8 mouse cellular contexts compared by ENCODE assay signal in genomic region chr2:151743845-151744244, GRCm38 (mm10). TPM values are rescaled to one million over a fixed set of nuclear protein-coding genes. Genes with fewer than 3 reads are reported as not detected.
DNase-seq lines count a peak whose midpoint lies in the region; ATAC-seq and TF ChIP-seq lines count a peak whose summit lies in the region.

Gene Psmf1 (minus strand): TSS chr2:151744186.

- H3K4me2 ChIP-seq in neural tube, embryonic 14.5 days (ENCODE audit: low read depth, low read length) = no peak within 1 kb of the TSS

- no peak within 1 kb of the TSS for H3K4me3 ChIP-seq in thymus, adult 2 months (ENCODE audit: control insufficient read depth, insufficient read depth, low read length)
- H3K4me3 ChIP-seq in limb, embryonic 10.5 days = no peak within 1 kb of the TSS
- no peak within 1 kb of the TSS for H3K4me3 ChIP-seq in neural tube, embryonic 14.5 days (ENCODE audit: low read depth, low read length)

- no peak for TF ChIP-seq POLR2A in thymus, adult 2 months (IDR thresholded peaks at IDR 0.05; ENCODE audit: control insufficient read depth, extremely low read depth, insufficient read depth, low read length, poor library complexity)

- intact Hi-C loops in heart, postnatal 10 days (cut with DNase I) = loop anchor here (5.0 to 10.0 kb wide), 2 partner anchors 167 to 251 kb away; partner anchors contain the start of gene Slc52a3

- H3K4me1 ChIP-seq in thymus, adult 2 months (replicated peaks; ENCODE audit: control insufficient read depth, insufficient read depth, low read length) = no peaks in the 10 kb centered on the region; the same call in none of the 2 replicates
- peaks cover 31% of the 10 kb centered on the region for H3K4me1 ChIP-seq in limb, embryonic 10.5 days
- peaks cover 15% of the 10 kb centered on the region for H3K4me1 ChIP-seq in neural tube, embryonic 14.5 days (ENCODE audit: control insufficient read depth, insufficient read depth, low read length)

- no peak within 1 kb of the TSS for H3K27ac ChIP-seq in thymus, adult 2 months (ENCODE audit: control insufficient read depth, insufficient read depth, low read length)
- no peak within 1 kb of the TSS for H3K27ac ChIP-seq in limb, embryonic 10.5 days
- H3K27ac ChIP-seq in neural tube, embryonic 14.5 days (ENCODE audit: low read depth, low read length) = no peak within 1 kb of the TSS

- H3K9me3 ChIP-seq in limb, embryonic 10.5 days (replicated peaks) = no peaks in the 10 kb centered on the region
- H3K9me3 ChIP-seq in neural tube, embryonic 14.5 days (ENCODE audit: control insufficient read depth, low read length) = no peaks in the 10 kb centered on the region

- no peak within 1 kb of the TSS for H3K9ac ChIP-seq in neural tube, embryonic 14.5 days (replicated peaks; ENCODE audit: low read depth, low read length)

- H3K36me3 ChIP-seq in thymus, adult 2 months (ENCODE audit: control insufficient read depth, insufficient read depth, low read length) = no peaks in the 10 kb centered on the region
- peaks cover 2% of the 10 kb centered on the region; the same call in 1 of the 2 replicates for H3K36me3 ChIP-seq in limb, embryonic 10.5 days
- no peaks in the 10 kb centered on the region for H3K36me3 ChIP-seq in neural tube, embryonic 14.5 days (ENCODE audit: control insufficient read depth, insufficient read depth, low read length)

- H3K27me3 ChIP-seq in thymus, adult 2 months (ENCODE audit: control insufficient read depth, insufficient read depth, low read length) = no peaks in the 10 kb centered on the region
- peaks cover 6% of the 10 kb centered on the region for H3K27me3 ChIP-seq in limb, embryonic 10.5 days (ENCODE audit: low read depth, poor library complexity, severe bottlenecking)
- no peaks in the 10 kb centered on the region for H3K27me3 ChIP-seq in neural tube, embryonic 14.5 days (ENCODE audit: control insufficient read depth, insufficient read depth, low read length)

- TF ChIP-seq CTCF in thymus, adult 2 months (IDR thresholded peaks at IDR 0.05; ENCODE audit: borderline replicate concordance, control insufficient read depth, extremely low read depth, insufficient read depth, low read length, poor library complexity) = no peak

- DNase-seq in thymus, adult 2 months = no peak
- DNase-seq in thymus, postnatal 4 days = no peak
- DNase-seq in heart, postnatal 10 days = no peak
- no peak for DNase-seq in limb, embryonic 10.5 days (ENCODE audit: low spot score)
- DNase-seq in B cell, adult 2 months = no peak
- DNase-seq in cerebellum, postnatal 10 days = no peak

- no peak for ATAC-seq in erythroid progenitor cell, adult 5-6 weeks (replicated peaks; ENCODE audit: low FRiP score, poor library complexity, severe bottlenecking)
- ATAC-seq in neural tube, embryonic 14.5 days (ENCODE audit: low read depth) = no peak

RNA-seq across cellular contexts. Expression of gene Psmf1, which starts in this region (rescaled TPM):
- 63.4 and 67.9 TPM in 2 replicates for polyA plus RNA-seq in thymus, adult 2 months (2012; rRNA removed)
- 120 and 127 TPM in 2 replicates for total RNA-seq in erythroid progenitor cell, adult 5-6 weeks (2015; ENCODE audit: low replicate concordance)
- total RNA-seq in erythroid progenitor cell, adult 5-6 weeks (2017; ENCODE audit: low replicate concordance) = 56.4 and 88.9 TPM in 2 replicates
- total RNA-seq in heart, postnatal 10 days (2021) = 10 to 100 TPM; 31.6 to 33.5 TPM
- polyA plus RNA-seq in limb, embryonic 10.5 days (2016; fragmentation: Nextera tagmentation; extraction: Ambion mirVana) = 60.6 and 60.8 TPM in 2 replicates
- 61.9 and 70.6 TPM in 2 replicates for polyA plus RNA-seq in neural tube, embryonic 14.5 days (2014; fragmentation: Nextera tagmentation; extraction: Ambion mirVana)
